Mouse (Mus musculus): ENCODE results near the gene Pkhd1.
A peak's percentile ranks its signal among the peaks of the same experiment; 100 is the strongest.

- TF ChIP-seq CTCF (conservative IDR thresholded peaks at IDR 0.05; ENCODE audit: low read length) (peak; percentile 97), POU5F1 (IDR thresholded peaks at IDR 0.05; ENCODE audit: borderline replicate concordance, low read length) (no peak)
Observed at GRCm38 (mm10) chr1:20612643-20613042, 5.2 kb downstream of the Pkhd1 start.
